In genomic region chr5:37243169-37243886, GRCm38 (mm10) we compare ENCODE assay signal across 9 mouse cellular contexts. TPM values are rescaled to one million over a fixed set of nuclear protein-coding genes. Genes with fewer than 3 reads are reported as not detected.
A peak's percentile ranks its signal among the peaks of the same experiment; 100 is the strongest.
DNase-seq lines count a peak whose midpoint lies in the region; ATAC-seq and TF ChIP-seq lines count a peak whose summit lies in the region.
"Had no signal": no experiment of that assay in that cellular context is flagged by ENCODE, and none has a peak within 500 bp of the region (broad histone marks: within the 10 kb centered on the region; RNA-seq: fewer than 3 reads in every experiment).

No protein-coding gene starts in this region.

- TF ChIP-seq CTCF in layer of hippocampus, adult 2 months (conservative IDR thresholded peaks at IDR 0.05), result no peak

- H3K27me3 ChIP-seq in liver, embryonic 13.5 days, result peaks cover 79% of the 10 kb centered on the region
- peaks cover 6% of the 10 kb centered on the region; the same call in 1 of the 2 replicates for H3K27me3 ChIP-seq in neural tube, embryonic 14.5 days (ENCODE audit: control insufficient read depth, insufficient read depth, low read length)

- H3K4me2 ChIP-seq in liver, embryonic 13.5 days, result no peak overlapping the region
- H3K4me2 ChIP-seq in neural tube, embryonic 14.5 days (ENCODE audit: low read depth, low read length), result peak overlapping the region; percentile 94

- 2% methylated on average over 19 of the region's 19 CpGs for WGBS in liver, embryonic 13.5 days (ENCODE audit: insufficient replicate concordance)
- WGBS in neural tube, embryonic 14.5 days, result under 1% methylated on average over 19 of the region's 19 CpGs

- H3K9me3 ChIP-seq in liver, embryonic 13.5 days (replicated peaks), result no peaks in the 10 kb centered on the region
- H3K9me3 ChIP-seq in neural tube, embryonic 14.5 days (ENCODE audit: control insufficient read depth, low read length), result no peaks in the 10 kb centered on the region
- H3K9me3 ChIP-seq: limb, embryonic 12.5 days had no signal

- ATAC-seq in common myeloid progenitor, adult 5-6 weeks (replicated peaks; ENCODE audit: low read depth, poor library complexity, severe bottlenecking), result peak; percentile 74
- ATAC-seq in liver, embryonic 13.5 days (ENCODE audit: low read depth), result no peak
- no peak for ATAC-seq in neural tube, embryonic 14.5 days (ENCODE audit: low read depth)
- ATAC-seq in monocyte, adult 5-6 weeks (replicated peaks; ENCODE audit: insufficient number of reproducible peaks, low FRiP score, low TSS enrichment, poor library complexity, severe bottlenecking), result no peak

- no peak overlapping the region for H3K9ac ChIP-seq in liver, embryonic 13.5 days
- peak overlapping the region; percentile 83 for H3K9ac ChIP-seq in neural tube, embryonic 14.5 days (replicated peaks; ENCODE audit: low read depth, low read length)
- H3K9ac ChIP-seq: limb, embryonic 12.5 days had no signal

- peaks cover 8% of the 10 kb centered on the region; the same call in 1 of the 2 replicates for H3K4me1 ChIP-seq in liver, embryonic 13.5 days (replicated peaks)
- H3K4me1 ChIP-seq in neural tube, embryonic 14.5 days (ENCODE audit: control insufficient read depth, insufficient read depth, low read length), result peaks cover 28% of the 10 kb centered on the region

- peak overlapping the region; percentile 94 for H3K27ac ChIP-seq in layer of hippocampus, adult 2 months
- no peak overlapping the region for H3K27ac ChIP-seq in liver, embryonic 13.5 days
- H3K27ac ChIP-seq in neural tube, embryonic 14.5 days (ENCODE audit: low read depth, low read length), result peak overlapping the region; percentile 92
- H3K27ac ChIP-seq: limb, embryonic 12.5 days had no signal

- no peaks in the 10 kb centered on the region for H3K36me3 ChIP-seq in liver, embryonic 13.5 days
- no peaks in the 10 kb centered on the region for H3K36me3 ChIP-seq in neural tube, embryonic 14.5 days (ENCODE audit: control insufficient read depth, insufficient read depth, low read length)
- H3K36me3 ChIP-seq: limb, embryonic 12.5 days had no signal

- DNase-seq in layer of hippocampus, adult 2 months (ENCODE audit: low spot score in 2 of 2), result no peak
- no peak for DNase-seq in layer of hippocampus, postnatal 14 days (ENCODE audit: low spot score in 2 of 2)
- DNase-seq in R1 (ENCODE audit: low read depth, low spot score), result peak; percentile 85
- peak; percentile 66 to 67 for DNase-seq in heart, postnatal 36 days
- DNase-seq in liver, embryonic 13.5 days, result peak; percentile 18

- intact Hi-C loops in heart, postnatal 36 days (cut with DNase I), result no loop called here

- peak overlapping the region; percentile 90 for H3K4me3 ChIP-seq in layer of hippocampus, adult 2 months
- no peak overlapping the region for H3K4me3 ChIP-seq in liver, embryonic 13.5 days (replicated peaks)
- H3K4me3 ChIP-seq in neural tube, embryonic 14.5 days (ENCODE audit: low read depth, low read length), result peak overlapping the region; percentile 81

RNA-seq across cellular contexts. Expression of gene Crmp1, which starts 1.6 kb away (rescaled TPM):
- 100 to 1,000 TPM; 234 to 238 TPM for total RNA-seq in layer of hippocampus, adult 2 months (2021)
- 100 to 1,000 TPM; 405 to 421 TPM for total RNA-seq in layer of hippocampus, postnatal 14 days (2021)
- not detected in 2 replicates for total RNA-seq in common myeloid progenitor, adult 5-6 weeks (2017)
- total RNA-seq in heart, postnatal 36 days (2021), result under 1 TPM; 0.65 to 0.69 TPM
- 1.8 and 2.4 TPM in 2 replicates for polyA plus RNA-seq in liver, embryonic 13.5 days (2015; fragmentation: Nextera tagmentation; extraction: Ambion mirVana)
- 908 and 937 TPM in 2 replicates for polyA plus RNA-seq in neural tube, embryonic 14.5 days (2014; fragmentation: Nextera tagmentation; extraction: Ambion mirVana)
- total RNA-seq in monocyte, adult 5-6 weeks (2017), result 0.29 to 0.68 TPM in 2 of 3 replicates, not detected in the other

Comparison
In these comparisons a context has a peak if more than half of its experiments do, and no peak if none do; other contexts are left out.
1. DNase-seq: peak in R1 (single experiment), heart, postnatal 36 days (2 of 2) and liver, embryonic 13.5 days (single experiment); none in layer of hippocampus, adult 2 months (0 of 2) and layer of hippocampus, postnatal 14 days (0 of 2).
2. RNA of gene Crmp1, which starts 1.6 kb away (total RNA-seq): 405 to 421 TPM in layer of hippocampus, postnatal 14 days and 234 to 238 TPM in layer of hippocampus, adult 2 months; 0.65 to 0.69 TPM in heart, postnatal 36 days, 0.29 to 0.68 TPM in monocyte, adult 5-6 weeks and not detected in common myeloid progenitor, adult 5-6 weeks; every median in the first group is over 100 times any median in the second.